Mouse (Mus musculus) cerebellum, adult 2 months (tissue): ENCODE data around the gene Cmc1.

Experiments
- CTCF ChIP-seq: fragments of 200-500 bp; IDR thresholded peaks from 2 replicates; pipeline ENCODE4 v1.5.1; 2011; ENCODE audit warnings: low read depth, mild to moderate bottlenecking, control low read depth, low read length, moderate library complexity, borderline replicate concordance; ENCODE audit not compliant: insufficient read depth
- POLR2A ChIP-seq: fragments of 200-500 bp; IDR thresholded peaks from 2 replicates; pipeline ENCODE4 v1.6.1; 2011; ENCODE audit warnings: low read length, control low read depth, borderline replicate concordance; ENCODE audit not compliant: insufficient read depth

- TF ChIP-seq CTCF (no peak), POLR2A (no peak)
These were observed 8.2 kb upstream of the Cmc1 start for GRCm38 (mm10) chr9:118158201-118158600.
